Mouse (Mus musculus) forebrain, postnatal 0 days (tissue): ENCODE results near the gene Twsg1. TPM values are rescaled to one million over a fixed set of nuclear protein-coding genes. Genes with fewer than 3 reads are reported as not detected.

Experiments
- ATAC-seq: fragments of 200-750 bp; cut with Nextera tagmentation; 2 replicates; pipeline ENCODE4 v1.8.0; 2017; ENCODE audit warnings: mild to moderate bottlenecking, moderate library complexity
- DNase-seq: peaks from one replicate; pipeline ENCODE4 v3.0.0-alpha.2; 2015
- H3K27ac ChIP-seq: fragments of 300-500 bp; sonication (generic); 2 replicates; pipeline ENCODE4 v1.5.1; 2014; ENCODE audit warnings: low read depth, mild to moderate bottlenecking, antibody characterized with exemption, low read length, moderate library complexity, mixed read lengths
- H3K27me3 ChIP-seq: fragments of 300-500 bp; sonication (generic); 2 replicates; pipeline ENCODE4 v1.6.1; 2014; ENCODE audit warnings: mild to moderate bottlenecking, low read length, mixed read lengths; ENCODE audit not compliant: insufficient read depth
- H3K36me3 ChIP-seq: fragments of 300-500 bp; sonication (generic); 2 replicates; pipeline ENCODE4 v1.6.1; 2014; ENCODE audit warnings: mild to moderate bottlenecking, moderate library complexity; ENCODE audit not compliant: insufficient read depth
- H3K4me1 ChIP-seq: fragments of 300-500 bp; sonication (generic); 2 replicates; pipeline ENCODE4 v1.6.1; 2014; ENCODE audit warnings: antibody characterized with exemption; ENCODE audit not compliant: insufficient read depth
- H3K4me2 ChIP-seq: fragments of 300-500 bp; sonication (generic); 2 replicates; pipeline ENCODE4 v1.6.1; 2014; ENCODE audit warnings: low read depth, mild to moderate bottlenecking, moderate library complexity
- H3K4me3 ChIP-seq: fragments of 300-500 bp; sonication (generic); 2 replicates; pipeline ENCODE4 v1.5.1; 2014; ENCODE audit warnings: low read depth, low read length, mixed read lengths
- H3K9ac ChIP-seq: fragments of 300-500 bp; sonication (generic); 2 replicates; pipeline ENCODE4 v1.6.1; 2014; ENCODE audit warnings: mild to moderate bottlenecking
- H3K9me3 ChIP-seq: fragments of 300-500 bp; sonication (generic); 2 replicates; pipeline ENCODE4 v1.6.1; 2016; ENCODE audit warnings: low read length
- CTCF ChIP-seq: sonication (generic); IDR thresholded peaks from 2 replicates; pipeline ENCODE4 v1.5.1; 2016; ENCODE audit warnings: antibody characterized with exemption, control low read depth, low read depth
- WGBS: fragments of 180-500 bp; shearing (Covaris S2); extraction: QIAGEN DNeasy Blood & Tissue Kit; methylation state at CpG from one replicate; pipeline ENCODE4 v1.1.7; 2014; 5-methylcytosine and 5-hydroxymethylcytosine counted together
- polyA plus RNA-seq: library from polyadenylated mRNA; unstranded; fragments of >200 nt; fragmentation: Nextera tagmentation; extraction: Ambion mirVana; gene quantifications from 2 replicates; pipeline ENCODE4 v1.2.1, GENCODE M21; 2015
- total RNA-seq: library from RNA; depleted of rRNA; stranded (reverse); fragments of >200 nt; gene quantifications from 2 replicates; pipeline ENCODE4 v1.2.3, GENCODE M21; 2014

Twsg1 gene
- total and polyA plus RNA-seq, 2 experiments from 2014 or later = 46.1 to 50.2 TPM

DNA sequence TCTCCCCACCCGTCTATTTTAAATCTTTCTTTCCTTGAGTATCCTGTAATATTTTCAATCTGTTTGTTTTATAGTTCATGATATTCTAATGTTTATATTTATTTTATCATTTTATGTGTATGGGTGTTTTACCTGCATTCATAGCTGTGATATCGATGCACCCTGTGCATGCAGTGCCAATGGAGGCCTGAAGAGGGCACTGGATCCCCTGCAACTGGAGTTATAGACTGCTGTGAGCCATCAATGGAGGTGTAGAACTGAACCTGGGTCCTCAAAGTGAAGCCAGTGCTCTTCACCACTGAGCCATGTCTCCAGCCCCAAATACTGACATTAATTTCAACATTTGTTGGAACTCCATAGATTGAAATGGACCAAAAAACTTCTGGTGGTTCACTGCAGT, 17.3 kb downstream of the Twsg1 start:
- DNase-seq = no peak
- Histone ChIP-seq H3K4me1 (peaks cover 5% of the 10 kb centered on the region; the same call in 1 of the 2 replicates), H3K4me3 (no peak overlapping the region), H3K27me3 (no peaks in the 10 kb centered on the region), H3K27ac (no peak overlapping the region), H3K9me3 (no peaks in the 10 kb centered on the region), H3K4me2 (no peak overlapping the region), H3K9ac (no peak overlapping the region), H3K36me3 (peaks cover 30% of the 10 kb centered on the region)
- peak; percentile 52 for TF ChIP-seq CTCF
- no peak for ATAC-seq
- WGBS = 96% methylated on average over 2 of the region's 2 CpGs

DNA sequence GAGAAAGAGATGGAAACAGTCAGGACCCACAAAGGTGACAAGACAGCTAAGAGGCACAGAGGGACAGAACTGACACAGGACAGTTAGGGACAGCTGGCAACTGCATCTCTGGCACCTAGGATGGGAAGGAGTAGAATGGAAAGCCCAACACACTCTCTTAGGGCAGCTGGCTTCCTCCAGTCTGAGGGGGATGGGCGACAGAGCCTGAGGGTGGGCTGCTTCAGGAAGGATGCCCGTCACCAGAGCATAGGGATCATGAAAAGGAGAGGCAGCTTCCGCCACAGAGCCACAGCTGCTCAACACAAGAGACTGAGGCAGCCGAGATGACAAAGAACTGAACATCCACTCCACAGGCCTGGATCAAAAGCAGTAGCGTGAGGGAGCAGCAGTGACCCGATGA, 19.5 kb downstream of the Twsg1 start:
- peaks cover 5% of the 10 kb centered on the region; the same call in 1 of the 2 replicates for H3K4me1 ChIP-seq
- no peaks in the 10 kb centered on the region for H3K27me3 ChIP-seq
- ATAC-seq (peak; percentile 36; the same call in 1 of the 2 replicates), DNase-seq (no peak)
- no peak overlapping the region for H3K4me2 ChIP-seq
- no peak for TF ChIP-seq CTCF
- H3K9me3 ChIP-seq = no peaks in the 10 kb centered on the region
- WGBS = 34% methylated on average over 6 of the region's 6 CpGs
- H3K27ac ChIP-seq = peak overlapping the region; percentile 29; the same call in 1 of the 2 replicates
- no peak overlapping the region for H3K9ac ChIP-seq
- H3K4me3 ChIP-seq = no peak overlapping the region
- H3K36me3 ChIP-seq = peaks cover 31% of the 10 kb centered on the region

DNA sequence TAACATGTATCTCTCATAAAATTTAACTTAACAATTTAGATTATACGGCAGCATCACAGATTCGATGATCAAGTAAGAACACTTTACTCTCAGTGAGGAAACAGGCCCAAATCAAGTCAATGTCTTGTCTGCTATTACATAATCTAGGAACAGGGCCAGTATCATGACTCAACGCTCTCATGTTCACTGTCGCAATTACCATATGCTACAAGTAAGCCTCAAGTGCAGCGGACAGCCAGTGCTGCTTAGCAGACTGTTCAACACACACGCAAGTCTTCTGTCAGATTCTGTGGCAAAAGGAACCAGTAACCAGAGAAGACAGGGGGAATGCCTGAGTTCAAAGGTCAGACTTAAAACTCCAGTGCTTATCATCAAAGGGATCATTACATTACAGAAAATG, 20.1 kb downstream of the Twsg1 start:
- H3K9me3 ChIP-seq = no peaks in the 10 kb centered on the region
- DNase-seq = peak; percentile 57
- peaks cover 35% of the 10 kb centered on the region for H3K36me3 ChIP-seq
- no peak overlapping the region for H3K9ac ChIP-seq
- peaks cover 5% of the 10 kb centered on the region; the same call in 1 of the 2 replicates for H3K4me1 ChIP-seq
- 0 out of 2 replicates have a peak overlapping the region, but pooled peaks have one; percentile 29 for H3K27ac ChIP-seq
- TF ChIP-seq CTCF = no peak
- ATAC-seq = peak; percentile 77
- no peak overlapping the region for H3K4me2 ChIP-seq
- H3K27me3 ChIP-seq = no peaks in the 10 kb centered on the region
- 38% methylated on average over 6 of the region's 6 CpGs for WGBS
- no peak overlapping the region for H3K4me3 ChIP-seq

DNA sequence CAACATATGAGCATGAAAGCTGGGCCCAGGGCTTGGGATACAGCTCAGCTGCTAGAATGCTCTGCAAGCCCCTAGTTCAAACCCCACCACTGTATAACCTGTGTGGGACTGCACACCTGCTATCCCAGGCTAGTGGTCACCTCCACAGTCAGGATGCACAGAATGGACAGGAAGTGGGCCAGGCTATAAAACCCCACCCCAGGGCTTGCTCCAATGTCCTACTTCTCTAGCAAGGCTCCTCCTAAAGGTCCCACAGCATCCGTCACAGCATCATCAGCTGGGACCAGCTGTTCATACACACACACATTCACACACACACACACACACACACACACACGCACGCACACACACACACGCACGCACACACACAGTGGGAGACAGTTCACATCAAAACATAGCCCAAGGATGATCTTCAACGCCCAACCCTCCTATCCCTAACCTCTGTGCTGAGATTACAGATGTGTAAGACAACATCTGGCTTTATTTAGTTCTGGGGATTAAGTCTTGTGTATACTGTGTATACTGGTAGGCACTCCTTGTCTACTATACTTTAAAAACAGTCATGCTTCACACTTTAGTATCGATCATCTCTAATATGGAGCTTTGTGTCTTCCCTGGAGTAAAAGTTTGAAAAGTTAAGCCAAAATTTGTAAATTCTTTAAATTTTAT, 20.7 kb downstream of the Twsg1 start:
- no peak for TF ChIP-seq CTCF
- 88% methylated on average over 7 of the region's 7 CpGs for WGBS
- DNase-seq (no peak), ATAC-seq (no peak)
- Histone ChIP-seq H3K9me3 (no peaks in the 10 kb centered on the region), H3K27ac (no peak overlapping the region), H3K9ac (no peak overlapping the region), H3K36me3 (peaks cover 41% of the 10 kb centered on the region), H3K4me1 (peaks cover 5% of the 10 kb centered on the region; the same call in 1 of the 2 replicates), H3K27me3 (no peaks in the 10 kb centered on the region), H3K4me2 (no peak overlapping the region), H3K4me3 (no peak overlapping the region)

DNA sequence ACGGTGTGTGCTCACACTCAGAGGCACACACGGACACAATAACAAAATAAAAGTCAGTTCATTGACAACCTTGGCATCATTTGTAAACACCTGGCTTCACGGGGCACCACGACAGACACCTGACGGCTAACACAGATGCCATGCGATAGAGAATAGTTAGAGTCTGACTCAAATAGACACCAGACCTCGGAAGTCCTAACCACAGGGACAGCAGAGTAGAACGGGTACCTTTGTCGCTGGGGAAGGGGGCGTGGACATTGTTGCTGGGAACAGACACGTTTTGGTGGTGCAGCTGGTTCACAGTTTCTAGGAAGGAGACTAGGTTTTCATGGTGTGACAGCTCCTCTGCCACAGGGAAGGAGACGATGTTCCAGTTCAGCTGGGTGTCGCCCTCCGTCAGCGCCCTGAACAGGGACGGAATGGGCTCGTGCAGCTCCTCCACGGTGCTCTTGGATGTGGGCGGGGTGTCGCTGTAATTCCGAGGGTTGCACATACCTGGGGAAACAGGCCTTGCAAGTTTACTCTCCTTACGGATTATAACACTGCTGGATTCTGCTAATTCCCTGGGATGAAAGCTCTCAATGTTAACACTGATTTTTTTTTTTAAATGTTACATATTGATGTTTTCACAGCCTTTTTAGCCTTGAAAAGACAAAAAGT, 21.6 kb downstream of the Twsg1 start:
- no peak for ATAC-seq
- Histone ChIP-seq H3K27ac (no peak overlapping the region), H3K27me3 (no peaks in the 10 kb centered on the region), H3K4me2 (no peak overlapping the region), H3K4me3 (no peak overlapping the region), H3K9me3 (no peaks in the 10 kb centered on the region), H3K9ac (no peak overlapping the region), H3K4me1 (peaks cover 5% of the 10 kb centered on the region; the same call in 1 of the 2 replicates), H3K36me3 (peaks cover 45% of the 10 kb centered on the region)
- TF ChIP-seq CTCF = no peak
- no peak for DNase-seq
- 89% methylated on average over 22 of the region's 22 CpGs for WGBS

DNA sequence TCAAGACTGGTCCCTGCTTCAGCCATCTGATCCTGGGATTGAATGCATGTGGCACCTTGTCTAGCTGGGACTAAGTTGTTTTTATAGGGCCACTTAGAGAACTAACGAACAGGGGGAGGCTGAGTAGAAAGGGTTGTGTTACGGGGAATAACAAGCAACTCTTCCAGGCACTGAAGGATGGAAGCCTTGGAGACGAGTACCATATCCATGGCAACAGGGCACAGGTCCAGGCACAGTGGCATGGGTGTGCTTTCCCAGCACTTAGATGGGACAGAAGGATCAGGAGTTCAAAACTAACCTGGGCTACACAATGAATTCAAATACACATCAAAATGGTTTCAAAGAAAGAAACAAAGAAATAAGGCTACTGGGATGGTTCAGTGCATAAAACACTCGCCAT, 23.9 kb downstream of the Twsg1 start:
- peaks cover 50% of the 10 kb centered on the region for H3K36me3 ChIP-seq
- H3K9me3 ChIP-seq = no peaks in the 10 kb centered on the region
- peaks cover 5% of the 10 kb centered on the region; the same call in 1 of the 2 replicates for H3K4me1 ChIP-seq
- DNase-seq (peak; percentile 22), ATAC-seq (no peak)
- no peaks in the 10 kb centered on the region for H3K27me3 ChIP-seq
- H3K9ac ChIP-seq = no peak overlapping the region
- 41% methylated on average over 4 of the region's 4 CpGs for WGBS
- no peak overlapping the region for H3K4me3 ChIP-seq
- H3K4me2 ChIP-seq = no peak overlapping the region
- H3K27ac ChIP-seq = no peak overlapping the region
- TF ChIP-seq CTCF = no peak

DNA sequence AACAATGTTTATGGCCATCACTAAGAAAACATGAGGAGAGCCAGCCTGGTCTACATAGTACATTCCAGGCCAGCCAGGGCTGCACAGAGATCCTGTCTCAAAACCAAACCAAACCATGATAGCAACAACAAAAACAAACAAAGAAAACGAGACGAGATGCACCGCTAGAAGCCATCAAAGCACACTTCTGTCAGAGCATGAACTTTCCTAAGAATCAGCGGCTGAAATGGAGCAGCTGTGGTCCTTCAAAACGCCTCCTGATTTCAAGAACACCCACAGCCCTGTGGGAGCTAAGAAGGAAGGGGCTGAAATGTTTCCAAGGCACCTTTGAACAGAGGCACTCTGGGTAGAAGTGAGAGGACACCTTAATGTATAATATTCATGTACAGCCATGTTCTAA, 26.8 kb downstream of the Twsg1 start:
- Histone ChIP-seq H3K4me3 (no peak overlapping the region), H3K9me3 (no peaks in the 10 kb centered on the region), H3K4me2 (no peak overlapping the region), H3K36me3 (peaks cover 52% of the 10 kb centered on the region), H3K9ac (no peak overlapping the region), H3K27ac (no peak overlapping the region), H3K4me1 (no peaks in the 10 kb centered on the region), H3K27me3 (no peaks in the 10 kb centered on the region)
- no peak for TF ChIP-seq CTCF
- ATAC-seq = no peak
- DNase-seq = no peak
- WGBS = 69% methylated on average over 5 of the region's 5 CpGs
